8 mouse cellular contexts compared by ENCODE assay signal in genomic region chr15:66475941-66476391, GRCm38 (mm10). TPM values are rescaled to one million over a fixed set of nuclear protein-coding genes. Genes with fewer than 3 reads are reported as not detected.
DNase-seq lines count a peak whose midpoint lies in the region; ATAC-seq and TF ChIP-seq lines count a peak whose summit lies in the region.

No protein-coding gene starts in this region.

- H3K4me2 ChIP-seq in midbrain, embryonic 15.5 days: peak overlapping the region; percentile 13; the same call in 1 of the 2 replicates

- intact Hi-C loops in gastrocnemius, adult 2 months (cut with DNase I): no loop called here
- intact Hi-C loops in gastrocnemius, postnatal 14 days (cut with DNase I; ENCODE audit: low total_unique reads): no loop called here

- H3K9me3 ChIP-seq in midbrain, embryonic 15.5 days: no peaks in the 10 kb centered on the region

- TF ChIP-seq CTCF in gastrocnemius, adult 2 months (IDR thresholded peaks at IDR 0.05): peak; percentile 67
- no peak for TF ChIP-seq CTCF in thymus, adult 2 months (IDR thresholded peaks at IDR 0.05; ENCODE audit: borderline replicate concordance, control insufficient read depth, extremely low read depth, insufficient read depth, low read length, poor library complexity)

- no peak for TF ChIP-seq POLR2A in thymus, adult 2 months (IDR thresholded peaks at IDR 0.05; ENCODE audit: control insufficient read depth, extremely low read depth, insufficient read depth, low read length, poor library complexity)

- H3K27me3 ChIP-seq in midbrain, embryonic 15.5 days (replicated peaks): no peaks in the 10 kb centered on the region
- H3K27me3 ChIP-seq in thymus, adult 2 months (ENCODE audit: control insufficient read depth, insufficient read depth, low read length): no peaks in the 10 kb centered on the region

- H3K4me1 ChIP-seq in midbrain, embryonic 15.5 days: no peaks in the 10 kb centered on the region
- H3K4me1 ChIP-seq in thymus, adult 2 months (replicated peaks; ENCODE audit: control insufficient read depth, insufficient read depth, low read length): peaks cover 3% of the 10 kb centered on the region

- DNase-seq in gastrocnemius, adult 2 months: no peak
- no peak for DNase-seq in gastrocnemius, postnatal 14 days
- DNase-seq in T-cell, adult 2 months (ENCODE audit: low spot score): peak; percentile 79
- DNase-seq in embryo, embryonic 11 days: peak; percentile 78
- peak; percentile 43 to 54 for DNase-seq in layer of hippocampus, postnatal 10 days (ENCODE audit: low spot score in 2 of 2)
- DNase-seq in thymus, adult 2 months: peak; percentile 57

- 10% methylated on average over 5 of the region's 5 CpGs for WGBS in midbrain, embryonic 15.5 days
- under 1% methylated on average over 5 of the region's 5 CpGs for WGBS in thymus, adult 2 months

- H3K4me3 ChIP-seq in gastrocnemius, adult 2 months: peak overlapping the region; percentile 33; the same call in 1 of the 2 replicates
- no peak overlapping the region for H3K4me3 ChIP-seq in midbrain, embryonic 15.5 days
- no peak overlapping the region for H3K4me3 ChIP-seq in thymus, adult 2 months (ENCODE audit: control insufficient read depth, insufficient read depth, low read length)

- H3K27ac ChIP-seq in gastrocnemius, adult 2 months: no peak overlapping the region
- H3K27ac ChIP-seq in midbrain, embryonic 15.5 days: no peak overlapping the region
- H3K27ac ChIP-seq in thymus, adult 2 months (ENCODE audit: control insufficient read depth, insufficient read depth, low read length): no peak overlapping the region; the same call in 1 of the 2 replicates

- no peaks in the 10 kb centered on the region for H3K36me3 ChIP-seq in midbrain, embryonic 15.5 days (replicated peaks)
- no peaks in the 10 kb centered on the region for H3K36me3 ChIP-seq in thymus, adult 2 months (ENCODE audit: control insufficient read depth, insufficient read depth, low read length)

- ATAC-seq in hematopoietic stem cell, adult 5-6 weeks (replicated peaks in 1 of 2; ENCODE audit: insufficient read depth in 1 of 2, low FRiP score in 2 of 2, low TSS enrichment in 1 of 2, low read depth in 1 of 2, poor library complexity in 2 of 2, severe bottlenecking in 2 of 2): peak; percentile 90 to 95
- ATAC-seq in midbrain, embryonic 15.5 days (replicated peaks): peak; percentile 90

- H3K9ac ChIP-seq in midbrain, embryonic 15.5 days: no peak overlapping the region

RNA-seq across cellular contexts. Expression of gene Lrrc6, which starts 24.7 kb away (rescaled TPM):
- total RNA-seq in gastrocnemius, adult 2 months (2021): not detected
- total RNA-seq in gastrocnemius, postnatal 14 days (2021): not detected
- not detected in 2 replicates for total RNA-seq in hematopoietic stem cell, adult 5-6 weeks (2017)
- 1 to 10 TPM; 2.2 to 2.6 TPM for total RNA-seq in layer of hippocampus, postnatal 10 days (2021)
- 1.0 and 1.4 TPM in 2 replicates for polyA plus RNA-seq in midbrain, embryonic 15.5 days (2015; fragmentation: Nextera tagmentation; extraction: Ambion mirVana)
- polyA plus RNA-seq in thymus, adult 2 months (2012; rRNA removed): 0.05 TPM in 1 of 2 replicates, not detected in the other

Comparison
In these comparisons a context has a peak if more than half of its experiments do, and no peak if none do; other contexts are left out.
1. DNase-seq: peak in T-cell, adult 2 months (single experiment), embryo, embryonic 11 days (single experiment), layer of hippocampus, postnatal 10 days (2 of 2) and thymus, adult 2 months (single experiment); none in gastrocnemius, adult 2 months (single experiment) and gastrocnemius, postnatal 14 days (single experiment).